Mouse (Mus musculus) spleen, adult 2 months (tissue): ENCODE measurements around the gene Krt6a. TPM values are rescaled to one million over a fixed set of nuclear protein-coding genes. Genes with fewer than 3 reads are reported as not detected.

Experiments
- DNase-seq, 2 experiments: peaks; one replicate each; pipeline versions ENCODE4 v3.0.0 to v3.0.0-alpha.2; 2012 to 2021; ENCODE audit warnings: low spot score in 2 of 2, low read depth in 1 of 2
- H3K27ac ChIP-seq: fragments of 200-500 bp; 2 replicates; pipeline ENCODE4 v1.5.1; 2012; ENCODE audit warnings: low read length, inconsistent platforms; ENCODE audit not compliant: insufficient read depth
- H3K27me3 ChIP-seq: fragments of 200-500 bp; 2 replicates; pipeline ENCODE4 v1.6.1; 2012; ENCODE audit warnings: mild to moderate bottlenecking, moderate library complexity, low read length, inconsistent platforms; ENCODE audit not compliant: control insufficient read depth, insufficient read depth
- H3K36me3 ChIP-seq: fragments of 200-500 bp; 2 replicates; pipeline ENCODE4 v1.6.1; 2012; ENCODE audit warnings: mild to moderate bottlenecking, low read length, inconsistent platforms; ENCODE audit not compliant: control insufficient read depth, insufficient read depth
- H3K4me1 ChIP-seq: fragments of 200-500 bp; 2 replicates; pipeline ENCODE4 v1.6.1; 2011; ENCODE audit warnings: inconsistent platforms; ENCODE audit not compliant: control insufficient read depth, insufficient read depth, insufficient read length
- H3K4me3 ChIP-seq: fragments of 200-500 bp; 2 replicates; pipeline ENCODE4 v1.5.1; 2011; ENCODE audit warnings: mild to moderate bottlenecking, inconsistent platforms; ENCODE audit not compliant: insufficient read depth, insufficient read length; ENCODE audit errors: extremely low read depth
- CTCF ChIP-seq: fragments of 200-500 bp; IDR thresholded peaks from 2 replicates; pipeline ENCODE4 v1.5.1; 2011; ENCODE audit warnings: mild to moderate bottlenecking, inconsistent platforms; ENCODE audit not compliant: insufficient read depth, insufficient read length, insufficient replicate concordance; ENCODE audit errors: extremely low read depth
- POLR2A ChIP-seq: fragments of 200-500 bp; IDR thresholded peaks from 2 replicates; pipeline ENCODE4 v1.6.1; 2011; ENCODE audit warnings: low read depth, low read length, inconsistent platforms
- WGBS: fragments of 180-500 bp; shearing (Covaris S2); methylation state at CpG from one replicate; pipeline ENCODE4 v1.1.7; 2018; 5-methylcytosine and 5-hydroxymethylcytosine counted together
- polyA plus RNA-seq: library from polyadenylated mRNA; depleted of rRNA; stranded (reverse); fragments of >200 nt; gene quantifications from 2 replicates; pipeline ENCODE4 v1.2.3, GENCODE M21; 2012; rRNA removed

The Krt6a gene
- not detected in 2 replicates for polyA plus RNA-seq

GRCm38 (mm10) chr15:101694207-101694606 lies at the start of gene Krt6a:
Krt6a (minus strand) TSS chr15:101694307.
- WGBS = 78% methylated on average over 5 of the region's 5 CpGs
- no peaks in the 10 kb centered on the region for H3K27me3 ChIP-seq
- TF ChIP-seq POLR2A = no peak
- no peak for TF ChIP-seq CTCF

GRCm38 (mm10) chr15:101742711-101743110 lies 48.6 kb upstream of the Krt6a start, which contains the start of gene Krt71:
Krt71 (minus strand) TSS chr15:101743109.
- 53% methylated on average over 14 of the region's 14 CpGs for WGBS

More at GRCm38 (mm10) chr15:101694207-101694606, at the start of gene Krt6a:
- Histone ChIP-seq H3K4me3 (no peak within 1 kb of the TSS), H3K4me1 (no peaks in the 10 kb centered on the region), H3K27ac (no peak within 1 kb of the TSS), H3K36me3 (no peaks in the 10 kb centered on the region)
- no peak for DNase-seq

GRCm38 (mm10) chr15:101737786-101738185 lies 43.7 kb upstream of the Krt6a start:
- Histone ChIP-seq H3K27me3 (no peaks in the 10 kb centered on the region), H3K4me3 (no peak overlapping the region), H3K36me3 (no peaks in the 10 kb centered on the region), H3K27ac (no peak overlapping the region), H3K4me1 (no peaks in the 10 kb centered on the region)
- 85% methylated on average over 7 of the region's 7 CpGs for WGBS
- DNase-seq = no peak
- no peak for TF ChIP-seq POLR2A
- TF ChIP-seq CTCF = no peak

More at GRCm38 (mm10) chr15:101742711-101743110, 48.6 kb upstream of the Krt6a start, which contains the start of gene Krt71:
- no peaks in the 10 kb centered on the region for H3K27me3 ChIP-seq
- H3K4me3 ChIP-seq = no peak within 1 kb of the TSS
- DNase-seq = no peak
- no peaks in the 10 kb centered on the region for H3K4me1 ChIP-seq
- TF ChIP-seq POLR2A (no peak), CTCF (no peak)
- no peaks in the 10 kb centered on the region for H3K36me3 ChIP-seq
- H3K27ac ChIP-seq = no peak within 1 kb of the TSS

GRCm38 (mm10) chr15:101730653-101731052 lies 36.5 kb upstream of the Krt6a start:
- H3K4me3 ChIP-seq = no peak overlapping the region
- TF ChIP-seq POLR2A (no peak), CTCF (no peak)
- no peaks in the 10 kb centered on the region for H3K4me1 ChIP-seq
- H3K27me3 ChIP-seq = no peaks in the 10 kb centered on the region
- DNase-seq = no peak
- no peak overlapping the region for H3K27ac ChIP-seq
- no peaks in the 10 kb centered on the region for H3K36me3 ChIP-seq

GRCm38 (mm10) chr15:101724686-101725085 lies 30.6 kb upstream of the Krt6a start:
- 43% methylated on average over 5 of the region's 5 CpGs for WGBS
- Histone ChIP-seq H3K27ac (no peak overlapping the region), H3K4me3 (no peak overlapping the region), H3K36me3 (no peaks in the 10 kb centered on the region), H3K27me3 (no peaks in the 10 kb centered on the region), H3K4me1 (no peaks in the 10 kb centered on the region)
- no peak for DNase-seq
- TF ChIP-seq CTCF = no peak

GRCm38 (mm10) chr15:101715831-101716230 lies 21.7 kb upstream of the Krt6a start:
- 64% methylated on average over 3 of the region's 3 CpGs for WGBS
- TF ChIP-seq POLR2A (no peak), CTCF (no peak)
- Histone ChIP-seq H3K4me3 (no peak overlapping the region), H3K4me1 (no peaks in the 10 kb centered on the region), H3K36me3 (no peaks in the 10 kb centered on the region), H3K27me3 (no peaks in the 10 kb centered on the region), H3K27ac (no peak overlapping the region)
- no peak for DNase-seq

- DNase-seq = no peak
Observed at GRCm38 (mm10) chr15:101714356-101714755, 20.2 kb upstream of the Krt6a start.

GRCm38 (mm10) chr15:101713731-101714130 lies 19.6 kb upstream of the Krt6a start:
- Histone ChIP-seq H3K27ac (no peak overlapping the region), H3K4me1 (no peaks in the 10 kb centered on the region), H3K27me3 (no peaks in the 10 kb centered on the region), H3K36me3 (no peaks in the 10 kb centered on the region), H3K4me3 (no peak overlapping the region)
- no peak for DNase-seq
- WGBS = 82% methylated on average over 8 of the region's 8 CpGs
- TF ChIP-seq CTCF = no peak
- TF ChIP-seq POLR2A = no peak

More at GRCm38 (mm10) chr15:101714356-101714755, 20.2 kb upstream of the Krt6a start:
- no peak for TF ChIP-seq POLR2A
- no peak for TF ChIP-seq CTCF
- H3K4me1 ChIP-seq = no peaks in the 10 kb centered on the region
- no peak overlapping the region for H3K27ac ChIP-seq
- H3K36me3 ChIP-seq = no peaks in the 10 kb centered on the region
- 82% methylated on average over 5 of the region's 5 CpGs for WGBS
- H3K4me3 ChIP-seq = no peak overlapping the region
- no peaks in the 10 kb centered on the region for H3K27me3 ChIP-seq
